Mouse (Mus musculus): ENCODE results near the gene Stard5.

Gene Stard5

DNA sequence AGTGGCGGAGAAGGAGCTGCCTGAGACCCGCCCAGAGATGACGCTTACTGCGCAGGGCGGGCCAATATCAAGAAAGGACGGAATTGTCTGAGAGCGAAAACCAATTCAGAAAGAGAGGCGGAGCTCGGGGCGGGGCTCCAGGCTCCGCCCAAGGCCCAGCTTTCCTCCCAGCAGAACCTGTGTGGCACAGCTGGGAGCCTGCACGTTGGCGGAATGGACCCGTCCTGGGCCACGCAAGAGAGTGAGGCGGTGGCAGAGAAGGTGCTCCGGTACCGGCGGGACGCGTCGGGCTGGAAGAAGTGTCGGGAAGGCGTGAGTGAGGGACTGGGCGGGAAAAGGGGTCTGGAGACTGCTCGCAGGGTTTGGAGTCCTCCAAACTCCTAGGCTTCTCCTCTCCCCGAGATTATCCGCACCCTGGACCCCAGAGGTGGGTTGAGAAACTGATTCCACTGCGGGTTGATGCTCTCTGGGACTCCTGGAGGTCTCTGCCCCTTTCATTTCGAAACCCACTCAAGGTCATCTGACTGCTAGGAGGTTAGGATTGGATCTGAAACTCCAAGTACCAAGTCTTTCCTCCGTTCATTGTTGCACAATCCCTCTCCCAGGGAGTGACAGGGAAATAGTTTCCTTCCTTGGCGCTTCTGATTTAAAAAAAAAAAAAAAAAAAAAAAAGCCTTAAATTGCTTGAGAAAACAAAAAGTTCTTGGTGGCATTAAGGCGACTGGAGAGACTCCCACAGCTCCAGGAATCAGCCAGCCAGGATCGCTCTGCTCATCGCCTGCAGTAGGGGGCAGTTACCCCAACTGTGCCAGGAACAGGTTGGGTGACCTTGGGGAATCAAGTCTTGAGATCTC lies at the start of gene Stard5:
TSS of gene Stard5 (plus strand) at position 132 of the 854 bp plus-strand sequence.
- DNase-seq = peak; percentile 97

DNA sequence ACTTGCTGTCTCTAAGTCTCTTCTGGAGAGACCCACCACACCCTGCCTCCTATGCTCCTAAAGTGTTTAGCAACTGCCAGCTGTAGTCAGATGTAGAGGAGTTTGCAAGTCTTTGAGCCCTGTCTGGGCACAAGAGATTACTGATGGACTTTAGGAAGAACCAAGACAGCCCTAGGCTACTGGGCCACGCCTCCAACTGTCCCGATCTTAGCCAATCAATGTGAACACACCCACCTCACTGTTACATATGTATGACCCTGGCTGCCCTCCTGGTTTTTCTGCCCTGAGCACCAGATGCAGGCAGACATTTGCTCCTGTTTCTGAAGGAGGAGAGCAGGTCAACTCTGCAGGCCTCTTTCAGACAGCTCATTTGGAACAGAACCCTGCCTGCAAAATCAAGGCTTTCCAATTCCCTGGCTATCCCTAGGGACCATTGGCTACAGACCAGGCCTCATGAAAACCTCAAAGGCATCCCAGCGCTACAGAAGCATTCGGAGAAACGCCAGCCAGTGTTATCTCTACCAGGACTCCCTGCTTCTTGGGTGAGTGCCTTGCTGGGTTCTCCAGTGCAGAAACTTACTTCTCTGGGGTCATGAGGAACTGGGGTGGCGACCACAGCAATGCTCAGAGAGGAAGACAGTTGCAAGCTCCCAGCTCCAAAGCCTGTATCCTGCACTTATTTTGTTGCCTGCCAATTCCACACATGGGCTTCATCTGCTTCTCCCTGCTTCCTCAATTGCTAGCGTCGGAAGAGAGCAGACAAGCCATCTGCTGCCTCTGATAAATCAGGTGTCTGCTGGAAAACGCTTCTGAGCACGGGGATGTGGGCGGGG lies 46.9 kb upstream of the Stard5 start, which contains the start of gene Tmc3:
TSS of gene Tmc3 (plus strand) at position 289 of the 833 bp plus-strand sequence.
- peak; percentile 69 for DNase-seq

DNA sequence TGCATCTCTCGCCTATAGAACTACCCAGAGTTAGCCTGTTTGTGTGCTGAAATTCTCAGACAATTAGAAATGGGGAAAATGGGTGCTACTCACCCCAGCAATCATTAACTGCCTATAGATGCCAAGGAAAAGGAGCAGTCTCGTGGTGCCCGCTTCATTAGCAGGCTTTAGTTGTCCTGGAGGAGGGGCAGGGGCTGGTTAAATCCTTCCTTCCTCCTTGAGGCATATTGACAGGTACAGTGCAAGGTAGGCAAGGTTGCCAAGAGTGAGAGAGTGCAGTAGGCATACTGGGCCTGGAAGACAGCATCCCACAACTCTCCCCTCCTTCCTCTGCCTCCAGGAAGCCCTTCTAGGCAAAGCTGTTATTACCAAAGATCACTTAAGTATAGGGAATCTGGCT lies 37.7 kb upstream of the Stard5 start:
- no peak for DNase-seq

DNA sequence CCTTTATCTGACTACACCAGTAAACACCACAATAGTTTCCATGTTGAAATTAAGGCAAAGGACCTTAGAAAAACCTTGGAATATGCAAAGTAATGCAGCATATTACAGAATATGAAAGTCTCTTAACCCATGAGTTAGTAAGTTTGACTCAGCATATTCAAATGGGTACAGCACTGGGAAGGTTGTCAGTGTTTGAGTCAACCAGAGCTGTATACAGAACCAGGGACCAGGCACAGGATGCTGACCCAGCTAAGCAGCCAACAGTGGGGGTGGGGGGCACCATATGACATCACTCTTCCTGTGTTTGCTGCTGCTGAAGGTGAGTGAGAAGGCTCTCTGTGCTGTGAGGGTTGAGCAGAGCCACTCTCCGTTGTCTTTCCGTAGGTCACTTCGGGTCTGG lies 34.7 kb upstream of the Stard5 start:
- DNase-seq = no peak

DNA sequence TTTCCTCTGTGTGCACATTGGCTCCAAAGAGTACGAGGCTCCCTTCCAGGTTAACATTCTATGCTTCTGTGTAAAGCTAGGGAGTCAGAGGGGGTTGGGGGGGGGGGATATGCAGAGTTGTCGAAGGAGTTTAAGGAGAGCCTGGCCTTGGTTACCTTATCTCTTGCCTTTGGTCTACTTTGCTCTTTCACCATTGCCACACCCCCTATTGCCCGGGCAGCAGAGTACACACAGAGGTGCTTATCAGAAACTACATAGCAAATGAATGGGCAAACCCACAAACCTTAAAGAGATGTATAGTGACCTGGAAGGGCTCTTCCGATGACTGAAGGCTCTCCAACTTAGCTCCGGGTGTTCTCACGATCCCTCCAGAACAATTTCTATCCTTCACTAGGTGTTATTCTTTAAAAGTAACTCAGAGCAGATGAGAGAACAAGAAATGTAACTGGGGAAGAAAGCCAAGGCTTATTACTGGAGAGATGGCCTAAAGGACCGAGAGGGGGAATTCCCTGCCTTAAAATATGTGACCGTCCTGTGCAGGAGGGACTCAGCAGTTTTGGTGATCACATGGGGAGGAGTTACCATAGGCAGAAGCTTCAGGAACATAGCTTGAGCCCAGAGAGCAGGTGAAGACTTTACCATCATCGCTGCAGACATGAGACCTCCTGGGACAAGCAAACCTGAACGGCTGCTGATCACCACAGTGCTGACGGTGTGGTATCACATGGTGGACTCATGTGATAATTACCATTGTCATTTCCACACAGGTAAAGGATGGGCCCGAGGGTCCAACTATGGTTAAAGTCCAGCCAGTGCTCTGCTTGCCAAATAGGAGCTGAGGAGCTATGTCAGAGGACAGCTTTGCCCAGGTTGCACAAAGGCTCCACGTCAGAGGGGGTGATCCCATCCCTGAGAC lies 32.5 kb upstream of the Stard5 start:
- no peak for DNase-seq

DNA sequence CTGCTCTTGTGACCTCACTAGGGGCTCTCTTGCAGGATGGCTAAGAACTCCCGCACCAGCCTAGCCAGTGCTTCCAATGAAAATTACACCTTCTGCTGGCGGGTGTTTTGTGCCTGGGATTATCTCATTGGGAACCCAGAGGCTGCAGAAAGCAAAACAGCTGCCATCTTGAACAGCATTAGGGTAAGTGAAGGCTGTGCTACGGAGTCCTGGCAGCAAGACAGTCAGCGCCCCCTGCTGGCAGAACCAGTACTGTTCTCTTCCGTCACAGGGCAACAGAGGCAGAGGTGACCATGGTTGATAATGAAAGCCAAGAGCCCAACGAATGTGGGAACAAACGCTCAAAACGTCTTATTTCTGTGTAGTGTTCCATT lies 31.9 kb upstream of the Stard5 start:
- DNase-seq = peak; percentile 68

DNA sequence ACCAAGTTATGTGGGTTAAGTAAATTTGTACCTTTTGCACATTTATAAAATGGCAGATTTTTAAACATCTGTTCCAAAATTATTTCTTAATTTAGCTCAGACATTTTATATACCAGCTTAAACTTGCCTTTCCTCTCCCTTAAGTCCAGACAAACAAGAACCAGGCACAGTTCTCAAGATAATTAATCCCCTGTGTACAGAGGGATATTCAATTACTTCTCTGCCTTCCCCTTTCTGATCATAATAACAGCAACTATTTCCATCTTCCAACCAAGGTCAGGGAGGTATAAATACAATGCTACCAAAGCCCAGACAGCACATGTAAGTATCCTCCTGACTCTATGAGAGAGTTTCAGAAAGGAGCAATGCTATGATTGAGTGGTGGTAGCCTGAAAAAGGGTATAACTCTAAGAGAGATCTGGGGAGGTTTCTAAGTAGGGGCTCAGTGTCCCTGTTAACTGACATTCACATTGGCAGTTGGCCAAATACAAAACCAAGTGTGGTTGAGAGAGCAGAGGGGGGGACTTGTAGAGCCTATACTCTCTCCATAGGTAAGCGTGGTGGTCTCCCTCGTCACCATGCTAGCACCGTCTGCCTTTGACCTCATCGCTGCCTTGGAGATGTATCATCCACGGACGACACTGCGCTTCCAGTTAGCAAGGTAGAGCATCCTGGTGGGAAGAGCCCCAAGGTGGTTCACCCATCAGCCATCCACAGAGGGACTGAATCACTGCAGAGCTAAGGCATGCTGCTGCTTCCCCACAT lies 27.4 kb upstream of the Stard5 start:
- DNase-seq = no peak

DNA sequence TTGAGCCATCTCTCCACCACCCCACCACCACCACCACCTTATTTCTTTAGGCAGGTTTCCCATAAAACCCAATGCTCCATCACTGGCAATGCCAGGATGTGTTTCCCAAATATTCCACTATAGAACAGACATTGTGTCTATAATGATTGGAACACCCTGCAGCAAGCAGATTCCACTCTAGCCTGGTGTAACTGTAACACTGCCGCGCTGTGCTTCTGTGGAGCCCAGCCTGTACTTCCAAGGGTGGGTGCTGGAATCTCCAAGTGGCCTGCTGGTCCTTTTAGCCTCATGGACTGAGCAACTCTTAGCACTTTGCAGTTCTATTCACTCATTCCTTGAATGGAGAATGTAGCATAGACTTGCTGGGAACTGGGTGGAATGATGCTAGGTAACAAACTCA lies 25.0 kb upstream of the Stard5 start:
- no peak for DNase-seq

DNA sequence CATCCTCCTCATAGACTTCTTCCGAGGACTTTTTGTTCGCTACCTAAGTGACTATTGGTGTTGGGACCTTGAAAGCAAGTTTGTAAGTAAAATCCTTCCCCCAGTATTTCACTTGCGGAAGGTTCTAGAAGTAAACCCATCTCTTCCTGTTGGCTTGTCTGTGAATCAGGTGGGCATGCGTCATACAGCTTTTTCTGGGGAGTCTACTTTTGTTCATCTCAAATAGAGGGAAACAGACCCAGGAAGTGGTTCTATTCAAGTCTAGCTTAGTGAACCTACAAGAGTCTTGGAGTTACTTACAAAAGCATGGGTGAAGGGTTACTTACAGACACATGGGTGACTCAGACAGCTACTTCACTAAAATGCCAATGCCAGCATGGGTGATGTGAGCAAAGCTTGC lies 21.9 kb upstream of the Stard5 start:
- no peak for DNase-seq

DNA sequence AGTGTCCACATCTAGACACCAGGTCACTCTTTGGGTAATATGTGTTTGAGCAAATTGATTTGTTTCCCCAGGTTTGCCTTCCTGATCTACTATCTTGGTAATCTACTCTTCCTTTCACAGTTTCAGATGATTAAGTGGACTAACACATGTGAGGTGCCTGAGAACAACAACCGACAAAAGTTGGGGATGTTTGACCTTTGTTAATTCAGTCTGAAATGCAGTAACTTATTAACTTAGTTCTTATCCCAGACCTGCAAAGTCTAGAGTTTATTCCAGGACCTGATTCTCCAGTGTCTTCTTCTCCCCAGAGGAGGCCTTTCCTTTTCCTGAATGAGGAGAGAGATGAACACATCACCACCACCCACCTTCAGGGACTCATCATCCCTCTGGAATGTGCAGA lies 19.9 kb upstream of the Stard5 start:
- DNase-seq = no peak

DNA sequence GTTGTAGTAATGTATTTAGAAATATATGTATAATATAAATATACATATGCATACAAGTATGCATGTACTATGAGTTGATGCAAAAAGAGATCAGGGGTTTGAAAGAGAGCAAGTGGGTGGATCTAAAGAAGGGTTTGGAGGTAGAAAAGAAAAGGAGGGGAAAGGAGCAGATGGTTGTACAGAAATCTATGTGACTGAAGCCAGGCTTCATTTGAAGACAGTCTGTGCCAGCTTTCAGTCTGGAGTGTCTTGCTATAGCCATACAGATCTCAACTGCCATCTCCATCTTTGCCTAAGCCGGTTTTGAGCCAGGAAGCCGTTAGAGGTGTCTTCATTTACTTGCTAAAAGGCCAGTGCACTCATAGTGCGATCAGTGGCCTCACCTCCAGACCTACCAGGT lies 16.5 kb upstream of the Stard5 start:
- no peak for DNase-seq

DNA sequence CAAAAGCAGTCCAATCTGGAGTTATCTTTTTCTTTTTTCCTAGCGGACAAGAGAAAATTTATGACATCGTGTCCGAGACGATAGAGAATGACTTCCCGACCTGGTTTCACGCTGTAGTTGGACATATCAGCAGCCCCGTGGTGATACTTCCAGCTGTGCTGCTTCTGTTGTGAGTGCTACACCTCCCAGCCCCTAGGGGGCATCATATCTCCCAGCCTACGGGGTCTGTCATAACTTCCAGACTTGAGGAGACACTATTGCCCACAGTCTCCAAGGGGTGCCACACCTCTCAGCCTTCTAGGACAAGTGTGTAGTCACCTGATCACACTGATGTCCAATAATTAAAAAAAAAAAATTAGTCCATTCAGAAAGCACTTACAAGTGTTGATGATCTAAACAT lies 15.9 kb upstream of the Stard5 start:
- DNase-seq = no peak

DNA sequence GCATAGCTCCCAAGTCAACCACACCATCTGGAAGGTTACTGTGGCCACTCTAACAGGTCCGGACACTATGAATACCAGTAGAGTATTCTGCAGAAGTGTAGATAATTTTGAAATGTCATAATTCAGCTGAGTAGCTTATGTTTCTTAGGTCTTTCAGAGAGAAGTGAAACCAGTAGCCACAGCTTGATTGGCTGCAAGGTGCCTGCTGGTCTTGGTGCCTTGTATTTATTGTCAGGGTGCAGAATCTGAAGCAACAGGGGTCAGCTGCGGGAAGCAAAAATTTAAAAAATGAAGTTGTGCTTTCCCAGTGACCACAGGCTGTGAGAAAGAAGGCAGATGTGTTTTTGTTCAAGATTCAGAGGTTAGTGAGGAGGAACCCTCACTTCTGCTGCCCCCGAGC lies 15.5 kb upstream of the Stard5 start:
- no peak for DNase-seq

DNA sequence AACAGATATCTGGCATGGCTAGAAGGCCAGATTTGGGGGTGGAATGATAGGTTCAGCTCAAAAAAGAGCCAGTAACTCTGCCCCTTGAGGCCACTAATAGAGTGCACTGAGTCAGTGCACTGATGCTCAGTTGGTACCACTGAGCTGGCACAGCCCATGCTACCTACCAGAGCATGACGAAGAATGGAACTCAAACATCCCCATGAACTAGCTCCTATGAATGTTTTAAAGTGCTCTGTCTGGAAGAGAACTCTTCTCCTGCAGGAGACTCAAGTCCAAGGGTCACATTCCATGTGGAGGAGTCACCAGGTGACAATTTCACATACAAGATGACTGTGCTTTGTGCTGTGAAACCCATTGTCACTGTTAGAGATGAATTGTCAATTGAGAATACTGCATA lies 13.1 kb upstream of the Stard5 start:
- no peak for DNase-seq

DNA sequence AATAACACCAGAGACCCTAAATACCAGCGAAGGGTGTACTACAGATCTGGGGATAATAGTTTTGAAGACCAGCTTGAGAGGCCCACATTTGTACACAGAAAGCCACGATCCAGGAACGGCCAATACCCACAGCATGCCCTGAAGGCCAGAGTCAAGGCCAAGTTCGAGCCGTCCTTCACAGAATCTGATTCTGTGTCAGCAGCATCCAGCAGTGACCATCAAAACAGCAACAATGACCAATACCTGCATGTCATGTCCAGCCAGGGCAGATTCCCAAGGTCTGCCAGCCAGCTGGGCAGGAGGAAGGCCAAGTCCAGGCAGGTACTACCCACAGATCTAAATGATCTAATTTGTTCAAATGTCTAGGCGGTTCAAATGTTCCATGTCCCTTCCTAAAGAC lies 9.2 kb upstream of the Stard5 start:
- DNase-seq = no peak

DNA sequence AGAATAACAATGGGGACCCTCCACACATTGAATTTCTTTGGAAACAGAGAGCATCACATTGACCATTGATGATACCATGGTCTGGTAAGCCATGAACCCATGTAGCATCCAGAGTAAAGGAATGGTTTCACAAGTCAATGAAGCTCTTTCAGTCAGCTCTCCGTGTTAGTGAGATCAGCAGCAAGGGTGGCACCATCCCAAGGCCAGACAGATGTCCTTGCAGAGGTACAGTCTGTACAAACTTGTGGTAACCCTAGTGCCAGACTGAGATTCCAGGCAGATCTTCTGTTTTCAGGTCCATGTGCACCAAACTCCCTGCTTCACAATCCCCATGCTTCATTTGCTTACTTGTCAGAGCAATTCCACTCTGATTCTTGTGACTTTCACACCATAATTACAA lies 7.7 kb upstream of the Stard5 start:
- no peak for DNase-seq

DNA sequence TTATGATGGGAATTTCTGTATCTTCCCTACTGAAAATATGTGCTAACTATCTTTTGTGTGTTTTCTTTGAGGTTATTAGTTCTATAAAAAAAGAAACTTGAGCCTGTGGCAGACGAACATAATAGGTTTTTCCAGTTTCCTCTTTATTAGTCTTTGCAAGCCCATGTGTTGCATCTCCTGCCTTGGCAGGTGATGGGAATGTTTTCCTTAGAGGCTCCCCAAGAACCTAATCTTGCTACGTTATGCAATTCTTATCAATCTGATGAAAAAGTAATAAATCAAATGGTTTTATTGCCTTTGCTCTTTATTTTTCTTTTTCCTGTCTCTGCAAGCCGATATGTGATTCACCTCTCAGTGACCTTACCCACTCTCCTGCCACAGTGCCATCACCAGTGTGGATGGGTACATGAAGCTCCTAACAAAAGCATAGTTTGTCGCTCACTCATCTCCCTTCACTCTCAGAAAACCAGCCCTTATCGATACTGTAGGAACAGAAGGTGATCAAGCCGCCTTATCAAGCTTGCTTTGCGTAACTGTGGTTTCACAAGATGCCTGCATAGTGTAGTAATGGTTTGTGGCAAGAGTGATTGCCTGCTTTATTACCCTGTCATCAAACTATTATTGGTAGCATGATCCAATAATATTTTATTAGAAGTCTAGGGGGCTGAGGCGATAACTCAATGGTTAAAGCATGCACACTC lies 5.1 kb upstream of the Stard5 start:
- no peak for DNase-seq

DNA sequence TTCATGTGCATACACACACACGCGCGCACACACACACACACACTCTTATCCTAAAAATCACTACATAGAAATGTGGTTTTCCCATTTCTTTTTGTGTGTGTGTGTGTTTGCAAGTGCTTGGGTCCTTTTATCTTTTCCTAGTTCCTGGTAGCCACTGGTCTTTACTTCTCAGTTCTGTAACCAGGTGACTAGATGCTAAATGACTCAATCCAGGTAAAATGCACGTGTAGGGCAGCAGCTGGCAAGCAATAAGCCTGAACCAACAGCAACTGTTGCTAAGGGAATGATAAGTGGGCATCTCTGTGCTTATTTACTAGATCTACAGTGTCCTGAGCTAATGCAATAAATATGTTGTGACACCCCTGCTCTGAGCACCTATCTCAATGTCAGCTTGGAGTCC lies 4.4 kb upstream of the Stard5 start:
- DNase-seq = no peak

DNA sequence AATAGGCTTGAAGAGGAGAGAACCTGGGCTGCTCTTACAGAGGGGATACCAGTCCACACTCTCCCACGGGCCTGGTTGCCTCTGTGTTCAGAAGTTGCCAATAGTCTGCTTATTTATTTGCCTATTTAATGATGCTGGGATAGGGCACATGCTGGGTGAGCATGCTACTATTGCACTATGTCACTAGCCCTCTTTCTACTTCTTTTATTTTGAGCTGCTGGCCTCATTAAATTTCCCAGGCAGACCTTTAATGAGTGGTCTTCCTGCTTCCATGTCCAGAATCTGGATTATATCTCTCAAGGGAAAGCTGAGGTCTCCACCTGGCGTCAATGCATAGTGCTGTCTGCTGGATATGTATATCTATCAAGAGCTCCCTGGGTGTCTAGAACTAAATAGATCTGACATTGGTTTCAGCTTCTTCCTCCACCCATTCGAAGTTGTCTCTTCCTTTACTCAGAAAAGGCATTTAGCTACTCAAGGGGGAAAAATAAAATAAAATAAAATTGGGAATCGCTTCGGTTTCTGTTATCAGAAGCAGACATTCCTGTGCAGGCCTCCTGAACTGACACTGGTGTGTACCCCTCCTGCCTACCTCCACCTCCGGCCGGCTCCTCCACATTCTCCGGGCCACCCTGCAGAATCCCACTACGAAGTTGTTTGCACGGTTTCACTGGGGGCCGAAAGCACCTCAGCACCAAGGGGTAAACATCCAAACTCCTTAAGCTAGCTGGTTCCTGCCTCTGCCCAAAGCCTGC lies 509 bp upstream of the Stard5 start:
- DNase-seq = no peak

DNA sequence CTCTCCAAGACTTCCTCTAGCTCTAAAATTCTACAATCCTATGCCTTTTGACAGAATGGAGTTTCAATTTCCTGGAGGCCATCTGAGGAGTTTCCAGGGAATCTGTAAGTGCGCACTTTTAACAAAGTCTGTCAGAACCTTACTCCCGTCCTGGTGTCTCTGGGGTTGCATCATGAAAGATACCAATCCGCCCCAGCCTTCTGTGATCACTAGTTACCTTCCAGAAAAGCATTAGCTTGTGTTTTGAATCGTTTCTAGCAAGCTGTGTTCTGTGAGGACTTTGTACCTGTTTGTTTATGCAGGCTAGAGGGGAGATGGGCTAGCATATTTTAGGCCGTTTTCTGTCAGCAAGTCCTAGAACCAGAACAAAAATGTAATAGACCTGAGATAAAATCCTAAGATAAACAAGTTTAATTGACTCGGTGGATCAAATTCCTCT lies 942 bp downstream of the Stard5 start:
- DNase-seq = no peak

DNA sequence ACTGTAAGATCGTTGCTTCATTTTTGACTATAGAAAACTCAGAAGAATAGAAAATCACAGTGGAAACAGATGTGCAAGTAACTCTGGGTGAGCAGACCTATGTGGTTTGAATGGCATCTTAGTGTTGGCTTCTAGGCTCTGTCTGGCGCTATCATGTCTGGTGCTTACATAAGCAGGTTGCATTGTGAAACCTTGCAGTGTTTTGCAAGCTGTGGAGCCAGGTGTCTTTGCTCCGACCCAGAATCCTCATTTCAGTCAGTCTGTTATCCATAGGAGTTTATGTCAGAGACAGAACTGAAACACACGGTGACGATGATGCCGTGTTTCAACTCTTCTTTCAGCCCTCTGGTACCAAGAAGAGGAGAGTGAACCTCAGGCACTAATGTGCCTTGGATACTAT lies 2.1 kb downstream of the Stard5 start:
- DNase-seq = no peak

All from kidney, postnatal 10 days (tissue).